Mouse (Mus musculus) adrenal gland, postnatal 4 days (tissue): ENCODE data around the gene Ccdc126. TPM values are rescaled to one million over a fixed set of nuclear protein-coding genes. Genes with fewer than 3 reads are reported as not detected.
"Not testable (repeated sequence)": the region's sequence is repeated elsewhere in the genome, so short reads cannot be mapped to it uniquely, and the experiment has no call there.

Source experiments
- DNase-seq, 2 experiments: peaks; one replicate each; pipeline ENCODE4 v3.0.0; 2021 to 2022; ENCODE audit warnings: low spot score in 2 of 2, mixed read lengths in 2 of 2
- long read RNA-seq, 2 experiments: library from polyadenylated mRNA; stranded (forward); transcript quantifications; one replicate each; pipeline ENCODE4 v2.0.0; 2021
- total RNA-seq, 2 experiments: library from RNA; stranded (reverse); gene quantifications; 2 replicates each; pipeline ENCODE4 v1.2.3; 2021

Ccdc126 gene
- total RNA-seq = 10 to 100 TPM in 1 of 2 experiments, 1 to 10 TPM in 1; 9.2 to 10.2 TPM
- long read RNA-seq, experiment 1, transcript Ccdc126-201 (3 exons, 2,351 nt) = major isoform, 18 of 20 reads
- long read RNA-seq, experiment 1, partial matches to known transcripts = 1 of 20 reads
- long read RNA-seq, experiment 1, other reads (novel, unspliced or antisense) = 1 of 20 reads
- long read RNA-seq, experiment 2, transcript Ccdc126-201 (3 exons, 2,351 nt) = major isoform, 28 of 32 reads
- long read RNA-seq, experiment 2, partial matches to known transcripts = 0 of 32 reads
- long read RNA-seq, experiment 2, other reads (novel, unspliced or antisense) = 4 of 32 reads

DNA sequence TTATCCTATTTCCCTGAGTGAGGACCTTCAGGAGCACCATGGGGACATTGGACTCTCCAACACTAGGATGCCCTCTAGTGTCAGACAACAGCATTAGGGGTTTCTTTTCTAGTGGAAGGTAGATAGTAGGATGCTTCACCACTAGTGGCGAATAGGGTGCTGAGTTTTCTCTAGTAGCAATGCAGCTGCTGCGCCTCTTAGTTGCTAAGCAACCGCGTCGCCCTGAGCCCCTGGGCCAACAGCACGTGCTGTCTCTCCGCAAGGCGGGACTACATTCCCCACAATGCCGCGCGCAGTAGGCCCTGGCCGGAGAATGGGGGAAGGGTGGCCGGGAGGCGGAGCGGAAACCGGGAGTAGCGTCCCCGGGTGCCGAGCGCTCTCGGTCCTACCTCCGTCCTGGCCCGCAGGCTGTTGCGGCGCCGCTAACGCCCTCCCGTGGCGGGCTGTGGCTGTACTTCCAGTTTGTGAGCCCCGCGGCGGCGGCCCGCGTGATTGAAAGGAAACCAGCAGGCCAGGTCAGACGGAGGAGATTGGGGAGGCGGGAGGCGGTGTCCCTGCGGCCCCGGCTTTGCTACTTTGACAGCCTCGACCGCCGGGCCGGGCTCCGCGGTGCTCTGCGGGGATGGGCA lies at the start of gene Ccdc126:
TSS of gene Ccdc126 (plus strand) at position 309 of the 629 bp plus-strand sequence.
- peak; percentile 87 to 96 for DNase-seq

DNA sequence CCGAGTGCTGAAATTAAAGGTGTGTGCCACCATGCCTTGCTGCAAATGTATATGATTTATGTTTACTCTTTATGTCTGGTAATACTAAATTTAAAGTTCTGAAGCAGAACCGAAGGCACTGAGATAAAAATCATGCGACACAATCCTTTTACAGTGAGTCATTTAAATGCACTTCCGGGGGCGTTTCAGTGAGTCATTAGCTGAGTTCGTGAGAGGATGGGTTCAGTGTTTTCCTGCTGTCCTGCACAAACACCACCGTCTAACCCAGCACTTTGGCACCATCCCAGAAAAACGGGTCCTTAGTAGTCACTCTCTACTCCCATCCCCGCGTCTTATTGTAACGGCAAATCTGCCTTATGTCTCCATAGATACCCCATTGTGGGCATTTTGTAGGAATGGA lies 49.2 kb upstream of the Ccdc126 start:
- DNase-seq = no peak

DNA sequence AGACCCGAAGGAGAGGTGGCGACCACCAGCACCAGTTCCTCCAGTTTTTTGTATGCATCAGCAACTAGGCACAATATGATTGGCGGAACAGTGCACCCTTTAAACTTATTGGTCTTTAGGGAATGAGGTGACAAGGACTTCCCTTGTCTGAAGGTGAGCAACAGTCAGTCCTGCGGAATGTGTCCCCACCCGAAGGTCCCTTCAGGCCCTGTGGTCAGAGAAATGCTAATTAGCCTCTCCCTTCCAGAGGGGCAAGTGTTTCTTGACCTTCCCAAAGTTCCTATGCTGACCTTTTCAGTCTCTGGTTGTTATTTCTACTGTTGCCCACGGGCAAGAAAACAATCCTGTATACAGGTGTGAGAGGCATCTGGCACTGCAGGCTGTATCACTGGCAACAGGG lies 47.3 kb upstream of the Ccdc126 start:
- no peak for DNase-seq

DNA sequence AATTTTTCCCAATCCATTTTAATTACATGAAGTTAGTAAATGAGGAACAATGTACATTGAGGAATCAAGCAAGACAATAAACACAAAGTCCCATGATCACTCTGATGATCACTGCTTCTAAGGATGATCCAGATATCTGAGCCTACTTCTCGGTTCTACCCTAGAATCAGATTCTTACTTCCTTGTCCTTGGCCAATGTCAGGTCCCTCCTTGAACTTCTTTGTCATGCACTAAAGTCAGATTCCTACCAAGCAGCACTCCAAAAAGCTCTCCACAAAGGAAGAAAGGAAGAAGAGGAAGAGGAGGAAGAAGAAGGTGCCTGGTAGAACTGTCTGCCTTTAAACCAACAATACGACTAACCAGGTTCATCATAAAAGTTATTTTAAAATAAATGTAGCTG lies 46.2 kb upstream of the Ccdc126 start:
- no peak for DNase-seq

DNA sequence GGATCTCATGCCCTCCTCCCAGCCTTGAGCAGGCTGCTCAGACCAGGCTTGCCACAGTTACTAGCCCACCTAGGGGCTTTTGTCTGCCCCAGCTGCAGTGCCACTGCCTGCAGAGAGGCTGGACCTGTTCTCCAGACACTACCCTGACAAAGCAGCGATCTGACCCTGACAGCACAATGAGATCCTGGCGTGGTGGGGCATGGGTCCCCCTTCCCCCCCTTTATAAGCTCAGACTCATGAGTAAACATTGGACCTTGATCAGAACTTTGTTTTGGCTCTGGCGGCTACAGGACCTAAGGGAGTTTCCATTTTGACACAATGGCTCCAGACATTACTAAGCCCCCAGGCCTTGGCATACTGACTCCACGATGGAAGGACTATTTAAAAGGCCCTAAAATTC lies 45.1 kb upstream of the Ccdc126 start:
- no peak for DNase-seq

DNA sequence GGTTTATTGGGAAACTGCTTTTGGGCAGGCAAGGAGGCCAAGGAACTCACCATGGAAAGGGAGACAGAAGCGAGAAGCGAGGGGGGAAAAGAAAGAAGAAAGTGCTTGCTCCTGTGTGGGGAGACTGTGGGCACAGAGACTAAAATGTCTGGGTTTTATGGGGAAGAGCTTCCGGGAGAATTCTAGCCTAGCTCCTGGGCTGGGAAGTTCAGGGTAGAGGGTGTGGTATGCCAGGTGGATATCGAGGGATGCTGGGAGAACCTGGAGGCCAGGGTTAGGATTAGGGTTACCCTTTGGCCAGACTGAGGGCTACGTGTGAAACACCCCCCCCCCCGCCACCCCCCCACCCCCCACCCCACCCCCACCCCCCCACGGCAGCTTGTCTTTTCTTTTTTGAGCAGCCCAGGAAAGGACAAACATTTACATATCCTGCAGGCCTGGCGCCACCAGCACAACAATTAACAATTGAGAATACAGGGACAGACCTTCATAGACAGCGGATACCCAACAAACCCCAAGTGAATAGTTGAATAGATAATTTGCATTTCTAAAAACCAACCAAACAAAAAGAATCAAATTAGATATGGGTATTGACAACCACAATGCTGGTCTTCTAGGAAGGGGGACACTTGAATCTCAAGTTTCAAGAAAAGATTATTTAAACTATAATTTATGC lies 44.5 kb upstream of the Ccdc126 start:
- DNase-seq = no peak

DNA sequence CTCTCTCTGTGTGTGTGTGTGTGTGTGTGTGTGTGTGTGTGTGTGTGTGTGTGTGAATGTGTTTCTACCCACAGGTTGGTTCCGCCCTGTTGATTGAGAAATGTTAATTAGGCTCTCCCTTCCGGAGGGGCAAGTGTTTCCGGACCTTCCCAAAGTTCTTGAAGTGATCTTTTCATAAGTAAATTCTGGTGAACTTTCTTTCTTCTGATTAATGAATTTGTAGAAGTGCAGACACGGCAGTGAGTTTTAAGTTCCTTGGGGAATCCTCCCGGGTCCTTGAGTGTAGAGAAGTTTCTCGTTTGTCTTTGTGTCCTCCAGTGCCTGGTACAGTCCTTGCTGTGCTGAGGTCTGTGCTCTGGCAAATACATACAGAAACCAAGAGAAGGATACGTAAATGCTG lies 43.8 kb upstream of the Ccdc126 start:
- no peak for DNase-seq

DNA sequence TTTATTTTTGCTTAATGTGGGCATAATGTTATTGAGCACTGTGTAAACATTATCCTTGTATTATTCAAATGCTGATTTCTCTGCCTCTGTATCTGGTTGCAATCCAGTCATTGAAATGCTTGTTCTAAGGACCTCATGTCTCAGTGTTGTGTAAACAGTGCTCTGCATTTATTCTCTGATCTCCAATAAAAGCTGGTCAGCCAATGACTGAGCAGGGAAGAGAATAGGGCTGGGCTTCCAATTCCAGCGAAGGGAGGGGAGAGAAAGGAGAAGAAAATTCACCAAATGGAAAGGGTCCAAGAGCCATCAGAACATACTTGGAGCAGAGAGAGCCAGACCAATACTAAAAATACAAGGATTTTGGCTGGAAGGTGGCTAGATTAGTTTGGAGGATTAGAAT lies 38.1 kb upstream of the Ccdc126 start:
- no peak for DNase-seq

DNA sequence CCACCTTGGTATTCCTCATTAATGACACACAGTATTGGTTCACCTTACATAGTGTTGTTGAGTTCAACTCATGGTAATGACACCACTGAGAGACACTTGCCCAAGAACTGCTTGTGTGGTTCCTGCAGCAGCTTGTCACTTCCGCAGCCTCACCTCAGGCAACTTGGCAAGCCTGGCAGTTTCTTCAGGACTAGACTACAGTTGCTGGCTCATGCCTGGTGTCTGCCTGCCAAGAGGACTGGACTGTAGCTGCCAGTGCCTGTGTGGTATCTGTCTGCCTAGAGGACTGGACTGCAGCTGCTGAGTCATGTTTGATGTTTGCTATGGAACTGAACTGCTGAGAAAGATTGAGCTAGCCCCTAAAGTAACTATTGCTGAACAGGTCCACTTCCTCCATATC lies 37.0 kb upstream of the Ccdc126 start:
- DNase-seq = no peak

DNA sequence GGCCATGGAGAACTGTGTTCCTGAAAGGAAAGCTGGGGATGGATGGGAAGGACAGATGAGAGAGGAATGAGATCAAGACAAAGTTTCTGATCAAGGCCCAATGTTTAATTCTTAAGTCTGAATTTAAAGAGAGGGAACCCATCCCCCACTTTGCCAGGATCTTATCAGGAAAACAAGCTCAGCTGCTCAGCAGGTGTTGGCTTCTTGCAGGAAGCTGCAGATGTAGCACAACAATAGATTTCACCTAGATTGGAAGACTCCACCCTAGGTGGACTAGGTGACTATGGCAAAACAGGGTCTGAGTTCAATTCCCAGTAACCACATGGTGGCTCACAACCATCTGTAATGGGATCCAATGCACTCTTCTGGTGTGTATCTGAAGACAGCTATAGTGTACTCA lies 20.8 kb upstream of the Ccdc126 start:
- DNase-seq = no peak

DNA sequence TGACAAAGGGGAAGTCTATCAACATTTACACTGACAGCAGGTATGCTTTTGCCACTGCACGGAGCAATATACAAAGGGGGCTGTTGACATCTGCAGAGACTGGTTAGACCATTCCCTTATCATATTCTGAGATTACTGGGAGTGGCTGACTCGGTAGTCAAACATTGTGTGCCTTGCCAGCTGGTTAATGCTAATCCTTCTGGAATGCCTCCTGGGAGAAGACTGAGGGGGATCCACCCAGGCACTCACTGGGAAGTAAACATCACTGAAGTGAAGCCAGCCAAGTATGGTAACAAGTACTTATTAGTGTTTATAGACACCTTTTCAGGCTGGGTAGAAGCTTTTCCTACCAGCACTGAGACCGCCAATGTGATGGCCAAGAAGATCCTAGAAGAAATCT lies 4.3 kb upstream of the Ccdc126 start:
- not testable (repeated sequence) for DNase-seq

DNA sequence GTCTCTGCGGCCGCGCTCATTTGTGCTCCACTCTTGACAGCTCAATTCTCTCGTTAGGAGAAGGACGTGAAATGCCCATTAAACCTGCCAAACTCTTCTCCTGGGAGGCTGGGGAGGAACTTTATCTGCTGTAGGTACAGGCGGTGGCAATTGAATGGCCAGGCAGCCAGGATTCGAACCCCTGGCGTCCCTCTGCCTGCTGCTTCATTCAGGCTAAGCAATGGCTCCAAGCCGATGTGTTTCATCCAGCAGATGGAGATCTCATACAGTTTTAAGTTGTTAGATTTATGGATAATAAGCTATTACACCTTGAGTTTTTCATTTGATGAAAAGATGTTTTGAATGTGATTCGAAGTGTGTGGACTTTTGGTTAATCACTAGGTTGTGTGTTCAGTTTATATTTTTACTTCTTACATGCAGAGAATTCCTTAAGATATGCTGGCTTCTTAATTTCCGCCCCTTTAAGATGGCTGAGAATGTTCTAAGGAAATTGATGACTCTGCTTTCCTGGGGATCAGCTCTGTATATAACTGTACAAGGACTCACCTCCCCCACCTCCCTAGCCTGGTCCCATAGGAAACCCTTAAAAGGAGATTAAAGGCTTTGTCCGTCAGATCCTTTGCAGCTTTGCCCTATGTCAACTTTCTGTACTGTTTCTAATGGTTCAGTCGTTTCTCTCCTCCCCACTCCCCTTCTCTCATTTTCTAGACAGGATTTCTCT lies 681 bp downstream of the Ccdc126 start:
- no peak for DNase-seq

DNA sequence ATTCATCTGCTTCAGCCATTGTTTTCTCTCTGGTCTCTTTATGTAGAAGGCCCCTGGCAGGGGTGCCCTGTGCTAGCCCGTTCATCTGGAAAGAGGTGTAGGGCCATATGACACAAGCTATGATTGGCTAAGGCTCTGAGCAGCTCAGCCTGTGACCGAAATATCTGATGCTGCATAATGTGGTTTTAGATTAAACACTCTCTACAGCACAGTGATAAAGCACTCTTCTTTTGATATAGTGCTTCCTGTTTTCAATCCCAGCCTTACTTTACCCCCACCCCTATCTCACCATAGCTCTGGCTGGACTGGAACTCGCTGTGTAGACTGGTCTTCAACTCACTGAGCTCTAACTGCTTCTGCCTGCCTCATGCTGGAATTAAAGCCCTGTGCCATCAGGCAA lies 2.3 kb downstream of the Ccdc126 start:
- no peak for DNase-seq

DNA sequence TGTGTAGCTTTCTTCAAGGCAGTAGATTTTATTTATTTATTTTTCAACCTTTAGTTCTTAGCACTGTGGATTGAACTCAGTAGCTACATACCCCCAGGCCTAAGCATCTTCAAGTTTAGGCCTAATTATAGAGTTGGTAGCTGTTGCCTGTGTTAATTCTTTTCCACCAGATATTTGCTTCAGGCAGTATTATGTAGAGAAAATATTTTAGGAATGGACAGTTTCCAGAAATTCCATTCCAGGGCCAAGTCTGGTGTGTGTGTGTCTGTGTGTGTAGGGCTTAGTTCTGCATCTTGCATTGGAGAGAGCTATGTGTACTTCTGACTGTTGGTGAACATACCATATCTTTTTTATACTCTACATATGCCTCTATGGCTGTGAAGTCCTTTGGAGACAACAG lies 3.0 kb downstream of the Ccdc126 start:
- no peak for DNase-seq

DNA sequence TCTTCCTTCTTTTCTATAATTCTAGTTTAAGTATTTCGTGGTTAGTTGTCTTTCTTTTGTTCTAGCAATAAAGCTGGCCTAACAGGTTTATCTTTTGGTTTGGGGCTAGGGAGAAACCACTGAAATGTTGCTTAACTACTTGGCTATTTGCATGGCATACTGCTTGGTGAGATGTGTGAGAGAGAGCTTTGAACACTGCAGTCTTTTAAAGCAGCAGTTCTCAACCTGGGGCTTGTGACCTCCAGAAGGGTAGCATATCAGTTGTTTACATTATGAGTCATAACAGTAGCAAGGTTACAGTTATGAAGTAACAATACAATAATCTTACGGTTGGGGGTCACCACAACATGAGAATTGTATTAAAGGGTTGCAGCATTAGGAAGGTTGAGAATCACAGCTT lies 3.9 kb downstream of the Ccdc126 start:
- no peak for DNase-seq

DNA sequence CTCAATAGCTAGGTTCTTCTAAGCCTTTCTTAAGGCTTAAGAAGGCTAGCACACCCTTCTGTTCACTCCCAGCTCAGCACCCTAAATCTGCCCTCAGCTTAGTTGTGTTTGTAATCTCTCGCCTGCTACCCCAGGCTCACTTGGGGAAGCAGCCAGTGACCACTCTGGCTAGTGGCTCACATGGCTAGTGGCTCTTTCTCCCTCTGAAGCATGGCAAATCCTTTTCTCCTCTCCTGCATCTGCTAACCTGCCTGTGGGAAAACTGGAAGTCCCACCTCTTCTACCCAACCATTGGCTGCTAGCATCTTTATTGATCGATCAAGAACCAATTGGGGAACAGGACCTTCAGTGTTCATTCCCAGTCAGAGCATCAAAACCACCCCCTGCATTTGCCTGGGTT lies 5.5 kb downstream of the Ccdc126 start:
- no peak for DNase-seq

DNA sequence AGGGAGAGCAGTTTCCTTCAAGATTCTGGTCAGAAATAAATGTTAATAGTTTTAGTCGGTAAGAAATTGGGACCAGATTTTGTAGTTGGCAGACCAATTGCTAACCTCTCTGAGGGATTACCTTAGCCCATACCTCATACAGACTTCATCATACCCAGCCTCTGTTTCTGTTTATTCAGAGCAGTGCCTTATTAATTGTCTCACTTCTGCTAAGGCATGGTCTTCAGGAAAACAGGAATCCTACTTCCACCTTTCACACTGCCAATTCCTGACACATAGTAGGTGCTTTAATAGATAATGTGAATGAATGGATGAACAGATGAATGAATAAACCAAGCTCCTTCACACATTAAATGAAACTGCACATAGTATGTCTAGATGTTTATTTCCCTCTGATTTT lies 6.2 kb downstream of the Ccdc126 start:
- DNase-seq = no peak

DNA sequence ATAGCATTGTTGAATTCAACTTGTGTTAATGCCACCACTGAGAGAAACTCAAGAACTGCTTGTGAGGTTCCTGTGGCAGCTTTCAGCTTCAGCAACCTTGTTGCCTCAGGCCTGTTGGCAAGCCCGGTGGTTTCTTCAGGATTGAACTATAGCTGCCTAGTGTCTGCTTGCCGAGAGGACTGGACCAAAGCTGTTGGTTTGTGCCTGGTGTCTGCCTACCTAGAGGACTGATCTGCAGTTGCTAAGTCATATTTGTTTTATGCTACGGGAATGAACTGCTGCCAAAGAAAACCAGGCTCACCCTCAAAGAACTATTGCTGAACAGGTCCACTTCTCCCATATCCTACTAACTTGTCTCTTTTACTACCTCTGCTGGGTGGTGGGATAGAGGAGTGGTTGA lies 7.8 kb downstream of the Ccdc126 start:
- DNase-seq = no peak

DNA sequence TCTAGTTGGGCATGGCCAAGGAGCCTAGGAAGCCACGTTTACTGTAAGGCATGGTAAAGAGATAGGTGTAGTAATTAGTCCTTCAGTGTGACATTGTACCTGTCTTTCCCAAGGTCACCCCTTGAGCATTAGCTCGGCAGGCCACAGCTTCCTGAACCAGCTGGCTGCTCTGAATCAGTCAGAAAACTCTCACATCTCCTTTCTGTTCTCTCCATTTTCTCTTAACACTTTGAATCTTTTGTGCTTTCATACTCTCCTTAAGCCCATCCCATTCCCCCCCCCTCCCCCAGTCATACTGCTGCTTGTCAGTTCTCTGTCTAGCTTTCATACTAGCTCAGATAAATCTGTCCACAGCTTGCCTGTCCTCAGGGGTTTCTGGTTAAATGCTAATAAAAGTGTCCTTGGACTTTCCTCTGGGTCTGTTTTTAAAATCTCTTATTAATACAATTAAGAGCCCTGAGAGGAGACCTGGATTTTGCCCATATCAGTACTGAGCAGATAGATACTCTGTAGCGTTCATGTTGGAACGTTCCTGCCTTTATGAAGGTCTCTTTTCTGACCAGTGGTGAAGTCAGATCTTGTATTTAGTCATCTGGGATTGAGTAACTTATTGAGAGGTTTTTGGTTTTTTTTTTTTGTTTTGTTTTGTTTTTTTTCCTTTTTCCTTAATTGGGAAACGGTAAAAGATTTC lies 12.4 kb downstream of the Ccdc126 start:
- DNase-seq = no peak

DNA sequence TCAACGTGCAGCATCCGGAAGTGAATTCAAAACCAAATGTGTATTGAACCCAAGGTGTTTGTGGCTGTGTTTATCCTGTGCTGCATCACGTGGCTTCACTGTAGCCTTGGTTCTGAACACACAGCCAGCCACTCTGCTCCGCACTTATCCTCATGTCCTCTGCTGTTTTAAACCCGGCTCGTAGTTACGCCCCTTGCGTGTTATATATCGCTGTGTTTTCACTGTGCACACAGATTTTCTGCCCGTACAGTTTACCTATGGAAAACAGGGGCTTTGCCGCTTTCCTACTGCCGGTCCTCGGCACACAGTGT lies 12.9 kb downstream of the Ccdc126 start:
- DNase-seq = no peak

DNA sequence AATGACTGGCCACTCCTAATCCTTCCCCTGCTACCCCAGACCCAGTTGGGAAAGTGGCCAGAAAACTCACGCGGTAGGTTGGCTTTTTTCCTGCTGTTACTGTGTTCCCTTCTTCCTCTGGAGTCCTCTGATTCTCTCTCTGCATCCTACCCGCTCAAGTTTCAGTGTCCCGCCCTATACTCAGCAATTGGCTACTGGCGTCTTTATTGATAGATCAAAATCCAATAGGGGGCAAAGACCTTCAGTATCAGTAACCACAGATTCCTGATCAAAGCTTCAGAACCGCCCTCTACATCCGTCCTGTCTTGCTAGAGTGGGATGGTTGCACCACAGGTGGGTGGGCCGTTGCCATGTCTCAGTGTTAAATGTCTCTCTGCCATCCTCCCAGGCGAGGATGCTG lies 19.5 kb downstream of the Ccdc126 start:
- no peak for DNase-seq

DNA sequence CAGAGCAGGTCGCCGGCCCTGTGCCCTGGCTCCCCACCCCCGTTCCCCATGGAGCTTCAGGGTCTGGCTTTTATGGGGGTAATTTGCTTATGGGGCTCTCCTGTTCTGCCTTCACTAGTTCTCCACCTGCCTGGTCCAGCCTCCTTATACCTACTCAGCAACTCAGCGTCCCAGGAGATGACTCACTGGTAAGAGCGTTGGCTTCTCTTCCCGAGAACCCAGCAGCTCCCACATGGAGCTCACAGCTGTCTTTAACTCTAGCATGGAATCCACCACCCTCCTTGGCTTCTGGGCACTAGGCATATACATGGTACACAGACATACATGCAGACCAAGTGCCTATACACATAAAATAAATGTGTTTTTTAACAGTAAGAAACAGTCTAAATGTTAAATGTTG lies 20.1 kb downstream of the Ccdc126 start:
- no peak for DNase-seq
